Mouse (Mus musculus) myocyte (in vitro differentiated cells): Measurements from ENCODE around the gene Adcy7.

ENCODE experiments used
- POLR2A ChIP-seq: IDR thresholded peaks from one replicate; pipeline ENCODE4 v1.6.1; 2011; ENCODE audit warnings: low read depth, mild to moderate bottlenecking, control low read depth, moderate library complexity; ENCODE audit not compliant: insufficient read length
- REST ChIP-seq: IDR thresholded peaks from one replicate; pipeline ENCODE4 v1.6.1; 2011; ENCODE audit warnings: mild to moderate bottlenecking, control low read depth, moderate library complexity; ENCODE audit not compliant: insufficient read depth, insufficient read length

- no peak for TF ChIP-seq REST
- peak; percentile 18 for TF ChIP-seq POLR2A
These were observed 89.0 kb downstream of the Adcy7 start for GRCm38 (mm10) chr8:88361044-88361707.
